Mouse (Mus musculus) forebrain, embryonic 10.5 days (tissue): ENCODE measurements at regions not wholly inside any gene's neighbourhood (a gene's known extent, or its start where the extent isn't known, plus 50 kb on each side); places are given as distances from the start of the nearest gene placed in this dataset.
"Not testable (repeated sequence)": the region's sequence is repeated elsewhere in the genome, so short reads cannot be mapped to it uniquely, and the experiment has no call there.

Source experiments
- DNase-seq: peaks from one replicate; pipeline ENCODE4 v3.0.0-alpha.2; 2017; ENCODE audit warnings: low spot score; ENCODE audit errors: extremely low spot score
- H3K27ac ChIP-seq: fragments of 300-500 bp; sonication (generic); 2 replicates; pipeline ENCODE4 v1.5.1; 2016; ENCODE audit warnings: mild to moderate bottlenecking
- H3K27me3 ChIP-seq: fragments of 300-500 bp; sonication (generic); 2 replicates; pipeline ENCODE4 v1.6.1; 2016; ENCODE audit warnings: mild to moderate bottlenecking; ENCODE audit not compliant: poor library complexity, severe bottlenecking
- H3K36me3 ChIP-seq: fragments of 300-500 bp; sonication (generic); replicated peaks from 2 replicates; pipeline ENCODE4 v1.6.1; 2016; ENCODE audit warnings: mild to moderate bottlenecking, moderate library complexity
- H3K4me1 ChIP-seq: fragments of 300-500 bp; sonication (generic); 2 replicates; pipeline ENCODE4 v1.6.1; 2016
- H3K4me3 ChIP-seq: fragments of 300-500 bp; sonication (generic); 2 replicates; pipeline ENCODE4 v1.5.1; 2016; ENCODE audit warnings: mild to moderate bottlenecking, moderate library complexity
- H3K9me3 ChIP-seq: fragments of 300-500 bp; sonication (generic); 2 replicates; pipeline ENCODE4 v1.6.1; 2016; ENCODE audit warnings: mild to moderate bottlenecking, moderate library complexity
- WGBS: fragments of 180-500 bp; shearing (Covaris S2); methylation state at CpG from one replicate; pipeline ENCODE4 v1.1.7; 2016; 5-methylcytosine and 5-hydroxymethylcytosine counted together

GRCm38 (mm10) chr8:96040216-96040615 lies 151.9 kb upstream of the Got2 start:
- no peaks in the 10 kb centered on the region for H3K27me3 ChIP-seq
- no peaks in the 10 kb centered on the region for H3K9me3 ChIP-seq
- no peaks in the 10 kb centered on the region for H3K4me1 ChIP-seq
- DNase-seq, result no peak
- WGBS, result 85% methylated on average over 1 of the region's 1 CpGs
- no peak overlapping the region for H3K27ac ChIP-seq
- H3K36me3 ChIP-seq, result no peaks in the 10 kb centered on the region
- H3K4me3 ChIP-seq, result no peak overlapping the region

- not testable (repeated sequence) for H3K4me1 ChIP-seq
These were observed 130.4 kb upstream of the Got2 start for GRCm38 (mm10) chr8:96018742-96019141.

DNA sequence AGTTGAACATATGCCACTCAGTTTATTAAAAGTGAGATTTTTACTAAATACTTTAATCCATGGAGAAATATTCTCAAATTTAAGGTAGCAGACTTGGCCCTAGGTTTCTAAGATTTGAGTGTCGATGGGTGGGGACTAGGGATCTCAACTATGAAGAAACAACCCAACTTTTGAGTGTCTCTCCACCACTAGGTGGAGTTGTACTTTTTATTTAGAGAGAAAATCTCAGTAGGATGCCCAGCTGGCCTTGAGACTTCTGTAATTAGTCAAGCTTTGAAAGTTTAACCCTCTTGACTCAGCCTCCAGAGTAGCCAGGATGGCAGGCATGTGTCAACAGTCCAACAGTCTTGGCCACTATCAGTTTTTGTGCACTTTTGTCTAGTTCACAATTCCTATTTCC lies 123.7 kb upstream of the Got2 start:
- no peaks in the 10 kb centered on the region for H3K4me1 ChIP-seq
- H3K27me3 ChIP-seq, result no peaks in the 10 kb centered on the region
- no peaks in the 10 kb centered on the region for H3K9me3 ChIP-seq
- DNase-seq, result no peak
- no peak overlapping the region for H3K27ac ChIP-seq
- H3K4me3 ChIP-seq, result no peak overlapping the region
- WGBS, result 91% methylated on average over 1 of the region's 1 CpGs
- H3K36me3 ChIP-seq, result no peaks in the 10 kb centered on the region

More at GRCm38 (mm10) chr8:96018742-96019141, 130.4 kb upstream of the Got2 start:
- 86% methylated on average over 3 of the region's 3 CpGs for WGBS
- not testable (repeated sequence) for H3K27ac ChIP-seq, H3K36me3 ChIP-seq, H3K27me3 ChIP-seq, H3K9me3 ChIP-seq, DNase-seq, H3K4me3 ChIP-seq

- no peaks in the 10 kb centered on the region for H3K36me3 ChIP-seq
- 85% methylated on average over 8 of the region's 8 CpGs for WGBS
These were observed 103.6 kb upstream of the Got2 start for GRCm38 (mm10) chr8:95991826-95992463.

DNA sequence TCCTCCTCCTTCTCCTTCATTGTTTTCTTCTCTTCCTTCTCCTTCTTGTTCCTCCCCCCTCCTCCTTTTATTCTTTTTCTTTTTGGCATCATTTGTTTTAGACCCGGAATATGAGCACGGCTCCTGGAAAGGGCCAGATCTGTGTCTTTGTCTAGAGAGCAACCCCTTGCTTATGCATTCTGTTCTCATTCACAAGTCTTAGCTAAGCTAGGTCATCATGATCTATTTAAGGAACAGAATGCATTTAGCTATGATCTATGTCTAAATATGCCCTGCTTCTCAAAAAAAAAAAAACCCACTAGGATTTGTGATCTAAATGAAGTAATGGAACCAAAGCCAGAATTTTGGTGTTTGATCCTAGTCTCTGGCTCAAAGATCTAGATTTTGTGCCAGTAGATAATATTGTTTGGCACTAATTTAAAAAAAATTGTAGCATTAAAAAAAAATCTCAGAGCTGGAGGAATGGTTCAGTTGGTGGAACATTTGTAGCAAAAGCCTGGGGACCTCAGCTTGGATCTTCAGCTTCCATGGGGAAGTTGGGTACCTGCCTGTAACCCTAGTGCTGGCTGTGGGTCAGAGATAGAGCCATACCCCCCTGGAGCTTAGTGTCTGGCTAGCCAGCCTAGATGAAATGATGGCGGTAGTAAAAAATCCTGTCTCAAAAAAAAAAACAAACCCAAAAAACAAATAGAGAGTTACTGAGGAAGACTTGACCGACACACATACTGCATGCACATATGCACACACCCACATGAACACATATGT lies 100.5 kb upstream of the Got2 start:
- H3K9me3 ChIP-seq, result no peaks in the 10 kb centered on the region
- H3K36me3 ChIP-seq, result no peaks in the 10 kb centered on the region
- H3K4me1 ChIP-seq, result peaks cover 16% of the 10 kb centered on the region
- 90% methylated on average over 4 of the region's 4 CpGs for WGBS
- DNase-seq, result no peak
- H3K4me3 ChIP-seq, result no peak overlapping the region
- H3K27me3 ChIP-seq, result peaks cover 17% of the 10 kb centered on the region; the same call in 1 of the 2 replicates
- no peak overlapping the region for H3K27ac ChIP-seq

More at GRCm38 (mm10) chr8:95991826-95992463, 103.6 kb upstream of the Got2 start:
- H3K27me3 ChIP-seq, result peaks cover 6% of the 10 kb centered on the region; the same call in 1 of the 2 replicates
- H3K9me3 ChIP-seq, result no peaks in the 10 kb centered on the region
- no peak overlapping the region for H3K27ac ChIP-seq
- DNase-seq, result no peak
- no peak overlapping the region for H3K4me3 ChIP-seq
- peaks cover 7% of the 10 kb centered on the region for H3K4me1 ChIP-seq

GRCm38 (mm10) chr8:95987011-95987440 lies 98.7 kb upstream of the Got2 start:
- peak; percentile 23 for DNase-seq
- Histone ChIP-seq H3K27me3 (peaks cover 17% of the 10 kb centered on the region; the same call in 1 of the 2 replicates), H3K4me1 (peaks cover 16% of the 10 kb centered on the region), H3K27ac (peak overlapping the region; percentile 20), H3K4me3 (peak overlapping the region; percentile 40), H3K36me3 (no peaks in the 10 kb centered on the region), H3K9me3 (no peaks in the 10 kb centered on the region)
- 10% methylated on average over 10 of the region's 10 CpGs for WGBS

GRCm38 (mm10) chr8:95986410-95986809 lies 98.1 kb upstream of the Got2 start:
- Histone ChIP-seq H3K9me3 (no peaks in the 10 kb centered on the region), H3K27ac (no peak overlapping the region), H3K36me3 (no peaks in the 10 kb centered on the region), H3K27me3 (peaks cover 17% of the 10 kb centered on the region; the same call in 1 of the 2 replicates), H3K4me3 (peak overlapping the region; percentile 40), H3K4me1 (peaks cover 19% of the 10 kb centered on the region)
- no peak for DNase-seq
- 47% methylated on average over 3 of the region's 3 CpGs for WGBS

DNA sequence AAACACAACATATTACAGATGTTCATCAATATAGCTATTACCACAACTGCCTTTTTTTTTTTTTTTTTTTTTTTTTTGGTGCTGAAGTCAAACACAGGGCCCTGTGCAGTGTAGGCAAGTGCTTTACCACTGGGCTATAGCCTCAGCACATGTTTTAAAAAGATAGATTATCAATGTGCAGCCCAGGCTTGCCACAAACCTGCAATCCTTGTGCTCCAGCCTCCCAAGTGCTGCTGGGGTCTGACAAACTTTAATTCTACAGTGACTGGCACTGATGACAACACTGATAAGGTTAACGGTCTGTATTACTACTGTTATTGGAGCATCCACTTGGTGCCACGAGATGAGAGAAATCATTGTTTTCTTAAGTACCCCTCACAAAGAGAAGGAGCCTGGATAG lies 95.3 kb upstream of the Got2 start:
- Histone ChIP-seq H3K4me1 (peaks cover 27% of the 10 kb centered on the region), H3K36me3 (no peaks in the 10 kb centered on the region), H3K9me3 (no peaks in the 10 kb centered on the region), H3K27ac (no peak overlapping the region), H3K4me3 (no peak overlapping the region), H3K27me3 (peaks cover 17% of the 10 kb centered on the region; the same call in 1 of the 2 replicates)
- DNase-seq, result no peak
- 78% methylated on average over 2 of the region's 2 CpGs for whole genome bisulfite sequencing

DNA sequence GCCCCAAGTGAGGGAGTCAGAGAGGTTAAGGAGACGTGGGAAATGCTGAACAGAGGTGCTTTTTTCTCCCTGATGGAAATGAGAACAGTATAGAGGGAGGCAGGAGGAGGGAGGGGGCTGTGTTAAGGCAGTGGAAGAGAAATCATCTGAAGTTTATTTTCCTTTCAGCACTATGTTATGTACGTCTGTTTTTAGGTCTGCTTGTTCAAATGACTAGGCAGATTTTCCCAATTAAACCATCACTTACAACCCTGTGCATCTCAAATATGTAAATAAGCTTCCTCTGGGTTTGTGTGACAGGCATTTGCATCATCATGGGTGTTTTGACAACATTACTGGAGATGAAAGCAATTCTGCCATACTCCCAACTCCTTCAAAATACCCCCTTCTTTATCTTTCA lies 92.1 kb upstream of the Got2 start:
- no peak for DNase-seq
- Histone ChIP-seq H3K27me3 (peaks cover under 1% of the 10 kb centered on the region; the same call in 1 of the 2 replicates), H3K4me3 (no peak overlapping the region), H3K27ac (no peak overlapping the region), H3K36me3 (no peaks in the 10 kb centered on the region), H3K9me3 (no peaks in the 10 kb centered on the region), H3K4me1 (peaks cover 11% of the 10 kb centered on the region)
- 46% methylated on average over 2 of the region's 2 CpGs for WGBS

DNA sequence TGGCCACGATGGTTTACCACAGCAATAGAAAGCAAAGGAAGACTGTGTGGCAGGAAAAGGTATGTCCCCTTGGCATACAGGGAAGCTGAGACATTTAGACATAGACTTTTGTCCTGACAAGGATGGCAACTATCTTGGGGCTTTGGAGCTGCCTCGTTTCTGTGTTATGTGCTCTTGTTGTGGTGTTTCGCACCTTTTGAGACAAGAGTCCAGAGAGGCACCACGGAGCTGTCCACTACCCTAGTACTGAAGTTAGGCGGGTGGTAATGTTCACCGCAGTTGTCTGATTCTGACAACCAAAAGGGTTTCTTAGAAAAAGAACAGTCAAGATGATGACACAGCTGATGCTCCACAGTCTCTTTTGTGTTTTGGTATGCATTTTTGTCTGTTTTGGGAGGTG lies 90.9 kb upstream of the Got2 start:
- Histone ChIP-seq H3K9me3 (no peaks in the 10 kb centered on the region), H3K4me1 (peaks cover 11% of the 10 kb centered on the region), H3K27ac (no peak overlapping the region), H3K36me3 (no peaks in the 10 kb centered on the region), H3K27me3 (no peaks in the 10 kb centered on the region), H3K4me3 (no peak overlapping the region)
- DNase-seq, result peak; percentile 23
- WGBS, result 64% methylated on average over 6 of the region's 6 CpGs

- no peaks in the 10 kb centered on the region for H3K36me3 ChIP-seq
- no peak for DNase-seq
- peaks cover 14% of the 10 kb centered on the region; the same call in 1 of the 2 replicates for H3K4me1 ChIP-seq
- no peak overlapping the region for H3K4me3 ChIP-seq
- H3K27ac ChIP-seq, result no peak overlapping the region
- H3K27me3 ChIP-seq, result no peaks in the 10 kb centered on the region
- 27% methylated on average over 4 of the region's 4 CpGs for WGBS
- no peaks in the 10 kb centered on the region for H3K9me3 ChIP-seq
These were observed 86.5 kb upstream of the Got2 start for GRCm38 (mm10) chr8:95974889-95975288.

DNA sequence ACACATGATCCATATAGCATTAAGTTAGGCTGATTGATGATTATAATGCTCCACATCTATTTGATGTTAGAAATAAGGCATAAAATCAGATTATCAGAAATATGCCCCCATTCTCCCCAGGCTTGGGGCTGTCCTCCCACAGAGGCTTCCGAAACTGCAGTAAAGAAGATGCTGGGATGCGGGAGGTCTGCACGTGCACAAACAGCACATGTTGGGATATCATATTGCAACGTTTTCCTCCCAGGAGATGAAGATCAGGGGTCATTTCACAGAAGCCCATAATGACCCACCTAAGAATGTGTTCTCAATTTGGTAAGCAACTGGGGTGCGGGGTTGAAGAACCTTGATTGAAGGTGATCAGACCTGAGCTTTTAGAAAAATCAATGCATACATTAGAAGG lies 85.9 kb upstream of the Got2 start:
- WGBS, result 51% methylated on average over 5 of the region's 5 CpGs
- Histone ChIP-seq H3K4me3 (no peak overlapping the region), H3K4me1 (peaks cover 14% of the 10 kb centered on the region; the same call in 1 of the 2 replicates), H3K9me3 (no peaks in the 10 kb centered on the region), H3K36me3 (no peaks in the 10 kb centered on the region), H3K27ac (no peak overlapping the region), H3K27me3 (no peaks in the 10 kb centered on the region)
- no peak for DNase-seq

DNA sequence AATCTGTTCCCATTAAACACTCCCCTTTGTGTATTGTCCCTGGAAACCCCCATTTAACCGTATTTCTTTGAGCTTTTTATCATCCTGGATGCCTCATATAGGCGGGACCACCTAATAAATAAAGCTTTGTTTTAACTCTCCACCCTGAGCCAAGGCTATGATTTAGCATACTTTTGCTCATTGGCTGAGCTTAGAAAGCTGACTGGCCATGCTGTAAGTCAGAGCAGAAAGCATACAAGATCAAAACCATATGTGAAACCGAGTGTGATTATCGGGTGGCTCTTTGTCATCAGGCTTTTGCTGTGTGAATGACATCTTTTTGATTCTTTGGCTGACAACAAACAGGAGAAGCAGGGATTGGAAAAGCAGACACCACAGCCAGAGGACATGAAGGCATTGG lies 85.2 kb upstream of the Got2 start:
- peaks cover 14% of the 10 kb centered on the region; the same call in 1 of the 2 replicates for H3K4me1 ChIP-seq
- DNase-seq, result no peak
- H3K36me3 ChIP-seq, result no peaks in the 10 kb centered on the region
- no peaks in the 10 kb centered on the region for H3K9me3 ChIP-seq
- 50% methylated on average over 4 of the region's 4 CpGs for WGBS
- peak overlapping the region; percentile 68 for H3K27ac ChIP-seq
- H3K4me3 ChIP-seq, result no peak overlapping the region
- no peaks in the 10 kb centered on the region for H3K27me3 ChIP-seq
